Mouse (Mus musculus) left cerebral cortex, postnatal 36 days (tissue): ENCODE results near the gene Krtap4-6. TPM values are rescaled to one million over a fixed set of nuclear protein-coding genes. Genes with fewer than 3 reads are reported as not detected.
A peak's percentile ranks its signal among the peaks of the same experiment; 100 is the strongest.
"Not testable (repeated sequence)": the region's sequence is repeated elsewhere in the genome, so short reads cannot be mapped to it uniquely, and the experiment has no call there.

Source experiments
- DNase-seq, 2 experiments: peaks; one replicate each; pipeline ENCODE4 v3.0.0; 2021 to 2022; ENCODE audit warnings: low spot score in 2 of 2, mixed read lengths in 1 of 2
- intact Hi-C: fragments of 180-260 bp; cut with DNase I; formaldehyde crosslinking; loops from one replicate; pipeline ENCODE4 v1.15.1; 2025
- total RNA-seq, 2 experiments: library from RNA; stranded (reverse); gene quantifications; 2 replicates each; pipeline ENCODE4 v1.2.3; 2021

The Krtap4-6 gene
- not detected for total RNA-seq

- DNase-seq = no peak
- intact Hi-C loops = no loop called here
Measured at GRCm38 (mm10) chr11:99665860-99666259, at the start of gene Krtap4-6. Gene Krtap4-6 (minus strand): TSS chr11:99665960.

- peak in 1 of 2 experiments; percentile 4 for DNase-seq
- intact Hi-C loops = no loop called here
Measured at GRCm38 (mm10) chr11:99690463-99690862, 24.7 kb upstream of the Krtap4-6 start, which contains the start of gene Gm14190. Gene Gm14190 (minus strand): TSS chr11:99690740.

GRCm38 (mm10) chr11:99685235-99685634 is 19.5 kb upstream of the Krtap4-6 start:
- intact Hi-C loops = loop anchor here (1.0 kb wide), 1 partner anchor 39 kb away; no protein-coding TSS in a partner anchor

GRCm38 (mm10) chr11:99683481-99683880 is 17.7 kb upstream of the Krtap4-6 start:
- intact Hi-C loops = no loop called here
- DNase-seq = no peak

More at GRCm38 (mm10) chr11:99685235-99685634, 19.5 kb upstream of the Krtap4-6 start:
- not testable (repeated sequence) for DNase-seq

GRCm38 (mm10) chr11:99662802-99663201 is 3.0 kb downstream of the Krtap4-6 start:
- DNase-seq = no peak
- intact Hi-C loops = no loop called here

- DNase-seq = no peak
- intact Hi-C loops = no loop called here
Measured at GRCm38 (mm10) chr11:99659256-99659655, 6.5 kb downstream of the Krtap4-6 start.

- intact Hi-C loops, DNase-seq: not testable (repeated sequence)
Measured at GRCm38 (mm10) chr11:99658467-99659010, 7.2 kb downstream of the Krtap4-6 start, which contains the start of gene Gm11563. Gene Gm11563 (minus strand): TSS chr11:99658960.

GRCm38 (mm10) chr11:99657051-99657450 is 8.7 kb downstream of the Krtap4-6 start:
- intact Hi-C loops = no loop called here
- DNase-seq = no peak

GRCm38 (mm10) chr11:99650136-99650535 is 15.6 kb downstream of the Krtap4-6 start, which contains the start of gene Gm11555:
Gene Gm11555 (minus strand): TSS chr11:99650236.
- no peak for DNase-seq
- intact Hi-C loops = no loop called here

- DNase-seq = peak; percentile 16 to 40
- intact Hi-C loops = no loop called here
Measured at GRCm38 (mm10) chr11:99646444-99646843, 19.3 kb downstream of the Krtap4-6 start.

GRCm38 (mm10) chr11:99644351-99644750 is 21.4 kb downstream of the Krtap4-6 start:
- intact Hi-C loops = no loop called here
- DNase-seq = no peak

GRCm38 (mm10) chr11:99643635-99644139 is 22.1 kb downstream of the Krtap4-6 start, which contains the start of gene Krtap4-7:
Gene Krtap4-7 (minus strand): TSS chr11:99644089.
- intact Hi-C loops = not testable (repeated sequence)

GRCm38 (mm10) chr11:99640926-99641325 is 24.8 kb downstream of the Krtap4-6 start:
- intact Hi-C loops = no loop called here
- DNase-seq = no peak

More at GRCm38 (mm10) chr11:99643635-99644139, 22.1 kb downstream of the Krtap4-6 start, which contains the start of gene Krtap4-7:
- not testable (repeated sequence) for DNase-seq

- intact Hi-C loops = no loop called here
- DNase-seq = no peak
Measured at GRCm38 (mm10) chr11:99637086-99637485, 28.7 kb downstream of the Krtap4-6 start.

- intact Hi-C loops = loop anchor here (5.0 kb wide), 1 partner anchor 167 kb away; no protein-coding TSS in a partner anchor
- DNase-seq = no peak
Measured at GRCm38 (mm10) chr11:99634653-99635134, 31.1 kb downstream of the Krtap4-6 start, which contains the start of gene Krtap4-2. Gene Krtap4-2 (minus strand): TSS chr11:99635084.

GRCm38 (mm10) chr11:99633293-99633692 is 32.5 kb downstream of the Krtap4-6 start:
- intact Hi-C loops = loop anchor here (5.0 kb wide), 1 partner anchor 166 kb away; no protein-coding TSS in a partner anchor
- DNase-seq = peak in 1 of 2 experiments; percentile 12

- DNase-seq = no peak
- intact Hi-C loops = loop anchor here (5.0 kb wide), 1 partner anchor 164 kb away; no protein-coding TSS in a partner anchor
Measured at GRCm38 (mm10) chr11:99630890-99631289, 34.9 kb downstream of the Krtap4-6 start.

GRCm38 (mm10) chr11:99628138-99628537 is 37.6 kb downstream of the Krtap4-6 start, which contains the start of gene Krtap4-1:
Gene Krtap4-1 (minus strand): TSS chr11:99628238.
- intact Hi-C loops = no loop called here
- no peak for DNase-seq

- no peak for DNase-seq
- intact Hi-C loops = no loop called here
Measured at GRCm38 (mm10) chr11:99620335-99620734, 45.4 kb downstream of the Krtap4-6 start, which contains the start of gene Gm11562. Gene Gm11562 (minus strand): TSS chr11:99620435.
